Mouse (Mus musculus): Measurements from ENCODE around the gene Ackr4.

The Ackr4 gene

GRCm38 (mm10) chr9:104040362-104040761 is 86.4 kb downstream of the Ackr4 start, which contains the start of gene Gm28305:
TSS of gene Gm28305 (plus strand) at chr9:104040662.
- no peak for DNase-seq (ENCODE audit: low read depth, low spot score)

- no peak for DNase-seq (ENCODE audit: low read depth, low spot score)
Observed at GRCm38 (mm10) chr9:104039742-104040141, 87.0 kb downstream of the Ackr4 start.

DNA sequence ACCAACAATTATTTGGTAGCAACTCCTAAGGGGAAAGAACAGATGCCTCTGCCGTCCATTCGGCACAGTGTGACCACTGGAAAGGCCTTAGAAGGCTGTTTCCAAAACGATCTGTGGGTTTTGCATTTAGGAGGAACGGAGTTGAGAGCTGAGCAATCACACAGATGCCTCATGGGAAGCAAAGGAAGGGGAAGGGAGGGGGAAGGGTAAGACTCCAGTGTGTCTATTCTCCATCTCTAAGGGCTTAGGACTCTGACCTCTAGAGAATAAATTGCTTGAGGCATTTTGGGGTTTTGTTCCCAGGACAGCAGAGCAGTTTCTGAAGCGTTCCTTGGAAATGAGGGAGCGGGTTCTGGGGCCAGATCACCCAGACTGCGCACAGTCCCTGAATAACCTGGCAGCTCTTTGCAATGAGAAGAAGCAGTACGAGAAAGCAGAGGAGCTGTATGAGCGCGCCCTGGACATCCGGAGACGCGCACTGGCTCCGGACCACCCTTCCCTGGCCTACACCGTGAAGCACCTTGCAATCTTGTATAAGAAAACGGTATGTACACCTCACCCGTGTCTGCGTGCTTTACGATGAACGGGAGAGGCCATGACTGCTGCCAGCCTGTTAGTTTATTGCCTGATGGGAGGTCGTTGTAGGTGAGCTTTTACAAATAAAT is 87.6 kb downstream of the Ackr4 start:
- DNase-seq (ENCODE audit: low read depth, low spot score), result no peak

DNA sequence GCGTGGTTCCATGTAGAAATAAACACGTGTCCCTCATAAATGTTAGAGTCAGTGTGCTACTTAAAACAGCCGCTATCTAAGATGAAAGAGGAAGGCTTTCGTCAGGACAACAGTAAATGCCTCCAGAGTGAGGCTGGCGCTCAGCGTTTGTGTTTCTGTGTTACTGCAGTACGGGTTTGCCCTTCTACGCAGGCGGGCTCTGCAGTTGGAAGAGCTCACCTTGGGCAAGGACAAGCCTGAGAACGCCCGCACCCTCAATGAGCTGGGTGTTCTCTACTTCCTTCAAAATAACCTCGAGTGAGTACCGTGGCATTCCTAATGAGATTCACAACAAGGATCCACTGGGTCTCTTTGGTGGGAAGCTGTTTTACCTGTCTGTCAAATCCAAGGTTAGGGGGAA is 88.5 kb downstream of the Ackr4 start:
- no peak for DNase-seq (ENCODE audit: low read depth, low spot score)

- DNase-seq (ENCODE audit: low read depth, low spot score), result peak; percentile 83
Observed at GRCm38 (mm10) chr9:104035261-104036015, 91.3 kb downstream of the Ackr4 start.

GRCm38 (mm10) chr9:104034718-104035117 is 92.0 kb downstream of the Ackr4 start:
- no peak for DNase-seq (ENCODE audit: low read depth, low spot score)

- DNase-seq (ENCODE audit: low read depth, low spot score), result no peak
Observed at GRCm38 (mm10) chr9:104034231-104034630, 92.5 kb downstream of the Ackr4 start.

Data from WW6 (cell line).